Mouse (Mus musculus) lung, postnatal 0 days (tissue): ENCODE data around the gene Cdt1. TPM values are rescaled to one million over a fixed set of nuclear protein-coding genes. Genes with fewer than 3 reads are reported as not detected.

Source experiments
- ATAC-seq: fragments of 200-750 bp; cut with Nextera tagmentation; 2 replicates; pipeline ENCODE4 v1.8.0; 2017; ENCODE audit warnings: moderate library complexity
- DNase-seq: peaks from one replicate; pipeline ENCODE4 v3.0.0-alpha.2; 2016; ENCODE audit warnings: low spot score
- H3K27ac ChIP-seq: fragments of 300-500 bp; sonication (generic); 2 replicates; pipeline ENCODE4 v1.5.1; 2014; ENCODE audit warnings: antibody characterized with exemption, mild to moderate bottlenecking, low read length, mixed read lengths
- H3K27me3 ChIP-seq: fragments of 300-500 bp; sonication (generic); replicated peaks from 2 replicates; pipeline ENCODE4 v1.6.1; 2014; ENCODE audit warnings: low read length, mixed read lengths; ENCODE audit not compliant: insufficient read depth
- H3K36me3 ChIP-seq: fragments of 300-500 bp; sonication (generic); 2 replicates; pipeline ENCODE4 v1.6.1; 2014; ENCODE audit warnings: low read length, mixed read lengths; ENCODE audit not compliant: insufficient read depth
- H3K4me1 ChIP-seq: fragments of 300-500 bp; sonication (generic); 2 replicates; pipeline ENCODE4 v1.6.1; 2014; ENCODE audit warnings: antibody characterized with exemption, low read depth, low read length, mixed read lengths; ENCODE audit not compliant: insufficient read depth
- H3K4me2 ChIP-seq: fragments of 300-500 bp; sonication (generic); replicated peaks from 2 replicates; pipeline ENCODE4 v1.6.1; 2014; ENCODE audit warnings: low read depth, mild to moderate bottlenecking, low read length, moderate library complexity, mixed read lengths
- H3K4me3 ChIP-seq: fragments of 300-500 bp; sonication (generic); 2 replicates; pipeline ENCODE4 v1.5.1; 2014; ENCODE audit warnings: low read depth, low read length
- H3K9ac ChIP-seq: fragments of 300-500 bp; sonication (generic); replicated peaks from 2 replicates; pipeline ENCODE4 v1.6.1; 2014; ENCODE audit warnings: low read depth, mild to moderate bottlenecking
- H3K9me3 ChIP-seq: fragments of 300-500 bp; sonication (generic); 2 replicates; pipeline ENCODE4 v1.6.1; 2016; ENCODE audit warnings: low read length, mixed read lengths
- CTCF ChIP-seq: IDR thresholded peaks from 2 replicates; pipeline ENCODE4 v1.5.1; 2016; ENCODE audit warnings: antibody characterized with exemption, mild to moderate bottlenecking
- EP300 ChIP-seq: IDR thresholded peaks from 2 replicates; pipeline ENCODE4 v1.6.1; 2016; ENCODE audit warnings: antibody characterized with exemption, mild to moderate bottlenecking, control low read depth
- WGBS: fragments of 180-500 bp; shearing (Covaris S2); extraction: QIAGEN DNeasy Blood & Tissue Kit; methylation state at CpG from one replicate; pipeline ENCODE4 v1.1.7; 2014; 5-methylcytosine and 5-hydroxymethylcytosine counted together
- polyA plus RNA-seq: library from polyadenylated mRNA; unstranded; fragments of >200 nt; fragmentation: Nextera tagmentation; extraction: Ambion mirVana; gene quantifications from 2 replicates; pipeline ENCODE4 v1.2.1, GENCODE M21; 2015

Gene Cdt1
- polyA plus RNA-seq, 1 experiment from 2014 or later: 7.4 TPM

- no peaks in the 10 kb centered on the region for H3K27me3 ChIP-seq
- TF ChIP-seq EP300 (no peak), CTCF (no peak)
- DNase-seq: no peak
- no peaks in the 10 kb centered on the region for H3K9me3 ChIP-seq
- peak overlapping the region; percentile 83 for H3K4me2 ChIP-seq
- no peaks in the 10 kb centered on the region for H3K36me3 ChIP-seq
- H3K4me3 ChIP-seq: peak overlapping the region; percentile 74
- H3K9ac ChIP-seq: peak overlapping the region; percentile 73; the same call in 1 of the 2 replicates
- peak overlapping the region; percentile 90 for H3K27ac ChIP-seq
- ATAC-seq: no peak
- WGBS: 16% methylated on average over 6 of the region's 6 CpGs
- peaks cover 10% of the 10 kb centered on the region; the same call in 1 of the 2 replicates for H3K4me1 ChIP-seq
These were observed 1.0 kb upstream of the Cdt1 start for GRCm38 (mm10) chr8:122566766-122567165.

GRCm38 (mm10) chr8:122568109-122568504, 292 bp downstream of the Cdt1 start:
- Histone ChIP-seq H3K27me3 (no peaks in the 10 kb centered on the region), H3K4me1 (peaks cover 10% of the 10 kb centered on the region; the same call in 1 of the 2 replicates), H3K27ac (peak overlapping the region; percentile 90), H3K36me3 (no peaks in the 10 kb centered on the region), H3K9me3 (no peaks in the 10 kb centered on the region), H3K4me3 (peak overlapping the region; percentile 74), H3K9ac (peak overlapping the region; percentile 73), H3K4me2 (peak overlapping the region; percentile 83)
- no peak for TF ChIP-seq EP300
- TF ChIP-seq CTCF: no peak
- DNase-seq (no peak), ATAC-seq (peak; percentile 18)
- WGBS: under 1% methylated on average over 30 of the region's 34 CpGs

- Histone ChIP-seq H3K4me1 (peaks cover 10% of the 10 kb centered on the region; the same call in 1 of the 2 replicates), H3K27me3 (no peaks in the 10 kb centered on the region), H3K4me3 (no peak overlapping the region), H3K36me3 (no peaks in the 10 kb centered on the region), H3K27ac (no peak overlapping the region), H3K9me3 (no peaks in the 10 kb centered on the region), H3K9ac (no peak overlapping the region), H3K4me2 (0 out of 2 replicates have a peak overlapping the region, but pooled peaks have one; percentile 17)
- 13% methylated on average over 10 of the region's 10 CpGs for WGBS
- no peak for ATAC-seq
- peak; percentile 30; the same call in 1 of the 2 replicates for TF ChIP-seq CTCF
- no peak for TF ChIP-seq EP300
- DNase-seq: no peak
These were observed 1.1 kb downstream of the Cdt1 start for GRCm38 (mm10) chr8:122568881-122569309.

GRCm38 (mm10) chr8:122569329-122569728, 1.5 kb downstream of the Cdt1 start:
- Histone ChIP-seq H3K9me3 (no peaks in the 10 kb centered on the region), H3K4me3 (no peak overlapping the region), H3K27me3 (no peaks in the 10 kb centered on the region), H3K36me3 (no peaks in the 10 kb centered on the region), H3K4me1 (peaks cover 10% of the 10 kb centered on the region; the same call in 1 of the 2 replicates), H3K27ac (no peak overlapping the region), H3K9ac (no peak overlapping the region), H3K4me2 (0 out of 2 replicates have a peak overlapping the region, but pooled peaks have one; percentile 17)
- no peak for TF ChIP-seq EP300
- TF ChIP-seq CTCF: 0 out of 2 replicates have a peak, but pooled peaks have one; percentile 15
- DNase-seq (no peak), ATAC-seq (no peak)
- 55% methylated on average over 9 of the region's 9 CpGs for WGBS

GRCm38 (mm10) chr8:122569996-122570395, 2.2 kb downstream of the Cdt1 start:
- DNase-seq: no peak
- no peaks in the 10 kb centered on the region for H3K36me3 ChIP-seq
- no peak overlapping the region for H3K27ac ChIP-seq
- WGBS: 95% methylated on average over 16 of the region's 16 CpGs
- H3K4me2 ChIP-seq: no peak overlapping the region
- H3K9ac ChIP-seq: no peak overlapping the region
- H3K4me1 ChIP-seq: peaks cover 13% of the 10 kb centered on the region; the same call in 1 of the 2 replicates
- H3K4me3 ChIP-seq: no peak overlapping the region
- H3K9me3 ChIP-seq: no peaks in the 10 kb centered on the region
- TF ChIP-seq EP300: no peak
- TF ChIP-seq CTCF: no peak
- ATAC-seq: no peak
- H3K27me3 ChIP-seq: no peaks in the 10 kb centered on the region

GRCm38 (mm10) chr8:122571153-122571552, 3.3 kb downstream of the Cdt1 start:
- Histone ChIP-seq H3K9ac (no peak overlapping the region), H3K4me2 (no peak overlapping the region), H3K27ac (no peak overlapping the region), H3K36me3 (no peaks in the 10 kb centered on the region), H3K27me3 (no peaks in the 10 kb centered on the region), H3K4me1 (peaks cover 25% of the 10 kb centered on the region; the same call in 1 of the 2 replicates), H3K4me3 (no peak overlapping the region), H3K9me3 (no peaks in the 10 kb centered on the region)
- ATAC-seq: no peak
- WGBS: 88% methylated on average over 11 of the region's 11 CpGs
- no peak for DNase-seq
- TF ChIP-seq CTCF (no peak), EP300 (no peak)
